Mouse (Mus musculus) bone marrow macrophage, adult 2 months (primary cell): ENCODE results near the gene Camsap2.

Source experiments
- CTCF ChIP-seq: IDR thresholded peaks from 2 replicates; pipeline ENCODE4 v1.5.1; 2012; ENCODE audit warnings: low read depth, mild to moderate bottlenecking, low read length, moderate library complexity
- POLR2A ChIP-seq: IDR thresholded peaks from 2 replicates; pipeline ENCODE4 v1.6.1; 2012; ENCODE audit warnings: mild to moderate bottlenecking, low read depth, low read length, borderline replicate concordance

DNA sequence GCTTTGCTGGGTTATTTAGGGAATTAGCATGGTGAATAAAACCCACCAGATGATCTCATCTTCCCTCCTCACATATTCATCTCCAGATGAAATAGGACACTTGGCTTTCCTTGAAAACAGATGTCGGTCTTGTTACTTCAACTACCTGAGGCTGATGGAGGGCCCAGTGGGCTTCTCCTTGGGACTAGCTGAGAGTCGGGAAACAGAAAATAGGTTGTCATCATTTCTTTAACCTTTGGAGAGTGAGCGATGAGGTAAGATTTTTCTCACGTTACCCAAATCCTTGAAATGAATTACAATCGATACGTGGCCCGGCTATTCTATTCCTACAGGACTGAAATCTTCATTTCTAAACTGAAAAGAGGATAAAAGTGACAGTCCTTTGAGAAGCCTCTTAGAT, 33.4 kb upstream of the Camsap2 start:
- no peak for TF ChIP-seq CTCF
- no peak for TF ChIP-seq POLR2A
